Mouse (Mus musculus) kidney, adult 2 months (tissue): ENCODE results near the gene Btbd18.

Experiments
- CTCF ChIP-seq: fragments of 200-500 bp; conservative IDR thresholded peaks from 2 replicates; pipeline ENCODE4 v1.5.1; 2011; ENCODE audit warnings: low read depth, mild to moderate bottlenecking, control low read depth, low read length, moderate library complexity, mixed read lengths; ENCODE audit not compliant: insufficient read depth, insufficient read length
- POLR2A ChIP-seq: fragments of 200-500 bp; IDR thresholded peaks from one replicate; pipeline ENCODE4 v1.6.1; 2011; ENCODE audit warnings: low read depth, low read length, control low read depth

GRCm38 (mm10) chr2:84637452-84638165 is 21.3 kb upstream of the Btbd18 start:
- no peak for TF ChIP-seq CTCF
- TF ChIP-seq POLR2A, result no peak
